Mouse (Mus musculus): ENCODE results near the gene Slc30a3. TPM values are rescaled to one million over a fixed set of nuclear protein-coding genes. Genes with fewer than 3 reads are reported as not detected.
A peak's percentile ranks its signal among the peaks of the same experiment; 100 is the strongest.

Gene Slc30a3
- under 1 TPM in 1 of 2 experiments, not detected in 1; 0.24 TPM for total RNA-seq (2021)

DNA sequence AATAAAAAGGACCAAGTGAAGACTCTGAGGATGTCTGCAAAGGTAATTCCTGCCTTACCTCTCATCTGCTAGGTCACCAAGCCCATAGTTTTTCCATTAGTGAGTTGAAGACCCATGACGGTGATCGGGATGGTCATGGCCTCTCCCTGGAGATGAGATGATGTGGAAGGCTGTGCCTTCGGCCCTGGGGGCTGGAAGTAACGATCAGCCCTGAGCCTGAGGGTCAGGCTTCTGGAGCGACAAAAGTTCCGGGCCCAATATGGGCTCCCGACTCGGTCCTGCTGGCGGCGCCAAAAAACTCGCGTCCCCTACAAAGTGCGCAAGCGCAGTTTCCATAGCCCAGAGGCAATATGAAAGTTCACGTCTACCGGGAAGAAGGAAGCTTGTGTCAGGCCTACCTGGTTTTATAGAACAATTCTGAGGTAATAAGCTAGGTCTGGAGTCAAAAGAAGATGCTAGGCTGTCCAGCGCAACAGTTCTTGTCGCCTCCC is at the start of gene Slc30a3:
Slc30a3 (minus strand) TSS at position 238 of the 491 bp plus-strand sequence.
- no peak for DNase-seq

GRCm38 (mm10) chr5:31154152-31154553 is 46.1 kb upstream of the Slc30a3 start, which contains the start of gene Mpv17:
Mpv17 (minus strand) TSS chr5:31154251.
- peak; percentile 82 for DNase-seq

DNA sequence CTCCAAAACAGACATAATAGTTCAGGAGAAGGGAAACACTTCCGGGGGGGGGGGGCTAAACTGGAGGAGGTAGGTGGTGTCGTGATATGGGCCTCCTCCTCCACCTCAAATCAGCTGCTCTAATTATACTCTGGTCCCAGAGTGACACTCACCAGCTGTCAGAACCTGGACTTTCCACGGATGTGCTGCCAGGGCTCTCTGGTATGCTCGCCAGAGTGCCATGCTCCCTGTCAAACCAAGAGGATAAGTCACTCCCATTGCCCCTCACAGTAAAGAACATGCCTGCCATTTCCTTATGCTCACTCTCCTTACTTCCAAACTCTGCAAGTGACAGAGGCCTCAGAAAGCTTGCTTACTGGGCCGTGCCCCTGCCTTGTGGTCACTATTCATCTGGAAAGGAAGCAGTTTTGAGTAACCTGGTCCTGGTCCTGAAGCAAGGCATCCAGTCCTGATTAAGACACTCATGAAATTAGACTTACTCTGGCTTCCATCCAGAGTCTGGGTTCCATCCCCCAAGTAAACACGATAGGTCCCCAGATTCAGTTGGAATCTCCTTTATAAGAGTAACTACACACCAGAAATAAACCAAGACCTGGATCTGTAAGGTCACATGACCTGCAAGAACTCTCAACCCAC is 45.6 kb upstream of the Slc30a3 start:
- peak; percentile 25 for DNase-seq

DNA sequence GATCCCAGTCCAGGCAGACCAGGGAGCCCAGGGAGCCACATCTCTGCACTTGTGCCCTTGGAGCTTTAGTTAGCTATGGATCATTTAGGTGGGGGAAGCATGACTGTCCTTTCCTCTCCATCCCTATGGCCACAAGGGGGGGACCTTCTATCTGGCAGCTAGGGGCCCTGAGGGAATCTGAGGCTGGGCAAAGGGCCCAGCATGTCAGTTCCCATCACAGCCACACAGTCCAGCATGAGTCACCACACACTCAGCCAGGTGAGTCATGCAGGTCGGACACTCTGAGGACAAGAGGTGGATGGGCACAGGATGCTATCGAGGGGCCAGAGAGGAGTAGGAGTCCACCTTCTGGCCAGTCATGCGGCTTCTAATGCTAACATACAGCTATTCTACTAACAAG is 43.7 kb upstream of the Slc30a3 start:
- peak; percentile 54 for DNase-seq

GRCm38 (mm10) chr5:31149781-31150180 is 41.7 kb upstream of the Slc30a3 start:
- peak; percentile 47 for DNase-seq

GRCm38 (mm10) chr5:31138968-31139425 is 31.0 kb upstream of the Slc30a3 start:
- peak; percentile 60 for DNase-seq

- peak; percentile 35 for DNase-seq
Measured at GRCm38 (mm10) chr5:31138241-31138967, 30.4 kb upstream of the Slc30a3 start, which contains the start of gene Ucn. Ucn (minus strand) TSS chr5:31138829.

- DNase-seq: no peak
Measured at GRCm38 (mm10) chr5:31137658-31138057, 29.6 kb upstream of the Slc30a3 start.

DNA sequence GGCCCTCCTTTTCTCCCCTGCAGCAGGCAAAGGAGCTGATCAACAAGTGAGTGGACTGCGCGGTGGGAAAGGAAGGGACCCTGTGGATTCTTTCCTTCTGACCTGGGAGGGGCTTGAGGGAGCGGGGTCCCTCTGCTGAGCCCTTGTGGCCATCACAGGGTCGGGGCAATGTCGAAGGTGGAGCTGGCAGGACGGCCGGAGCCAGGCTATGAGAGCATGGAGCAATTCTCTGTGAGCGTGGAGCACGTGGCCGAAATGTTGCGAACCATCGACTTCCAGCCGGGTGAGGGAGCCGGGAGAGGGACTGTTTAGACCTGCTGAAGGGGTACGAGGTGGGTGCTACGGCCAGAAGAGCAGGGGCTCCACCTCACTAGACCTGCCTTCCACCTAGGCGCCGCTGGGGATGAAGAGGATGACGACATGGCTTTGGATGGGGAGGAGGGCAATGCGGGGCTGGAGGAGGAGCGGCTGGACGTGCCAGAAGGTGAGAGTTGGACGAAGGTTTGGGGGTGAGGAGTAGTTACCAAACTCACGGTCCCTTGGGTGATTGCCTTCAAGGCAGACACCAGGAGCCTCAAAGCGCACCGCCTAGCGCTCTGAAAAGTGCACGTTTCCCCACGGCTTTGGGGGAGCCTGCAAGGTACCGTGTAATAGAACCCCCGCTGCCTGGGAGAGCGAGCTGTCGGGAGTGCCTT is 28.8 kb upstream of the Slc30a3 start:
- DNase-seq: no peak

DNA sequence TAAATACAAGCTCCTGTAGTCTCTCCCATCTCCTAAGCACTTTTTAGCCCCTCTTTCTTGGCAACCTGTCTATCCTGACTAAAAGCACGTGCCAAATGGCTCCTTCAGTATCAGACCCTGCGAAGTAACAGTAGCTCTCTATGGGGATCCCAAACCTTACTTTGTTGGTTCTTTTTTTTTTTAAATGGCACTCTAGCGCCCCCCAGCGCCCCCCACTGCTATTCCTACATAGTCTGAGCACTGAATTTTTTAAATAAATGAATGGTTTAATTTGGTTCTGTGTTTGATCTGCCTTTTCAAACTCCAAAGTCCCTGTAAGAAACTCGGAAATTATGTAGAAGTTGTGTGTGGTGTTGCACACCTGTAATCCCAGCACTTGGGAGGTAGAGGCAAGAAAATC is 18.0 kb upstream of the Slc30a3 start:
- no peak for DNase-seq

DNA sequence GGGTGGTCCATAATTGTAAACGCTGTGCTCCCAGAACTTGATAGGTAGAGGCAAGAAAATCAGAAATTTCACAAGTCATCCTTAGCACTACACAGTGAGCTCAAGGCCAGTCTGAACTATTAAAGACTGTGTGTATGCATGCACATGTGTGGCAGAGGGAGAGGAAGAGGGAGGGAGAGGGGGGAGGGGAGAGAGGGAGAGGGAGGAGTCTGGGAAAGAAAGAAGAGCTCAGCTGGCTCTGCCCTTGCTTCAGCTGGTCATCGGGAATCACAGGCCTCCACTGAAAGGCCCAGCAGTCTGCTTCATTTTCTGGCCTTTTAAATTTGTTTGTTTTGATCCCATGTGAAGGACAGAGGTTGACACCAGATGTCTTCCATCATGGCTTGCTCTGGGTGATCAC is 15.4 kb upstream of the Slc30a3 start:
- no peak for DNase-seq

- DNase-seq: no peak
Measured at GRCm38 (mm10) chr5:31121111-31121510, 13.1 kb upstream of the Slc30a3 start.

DNA sequence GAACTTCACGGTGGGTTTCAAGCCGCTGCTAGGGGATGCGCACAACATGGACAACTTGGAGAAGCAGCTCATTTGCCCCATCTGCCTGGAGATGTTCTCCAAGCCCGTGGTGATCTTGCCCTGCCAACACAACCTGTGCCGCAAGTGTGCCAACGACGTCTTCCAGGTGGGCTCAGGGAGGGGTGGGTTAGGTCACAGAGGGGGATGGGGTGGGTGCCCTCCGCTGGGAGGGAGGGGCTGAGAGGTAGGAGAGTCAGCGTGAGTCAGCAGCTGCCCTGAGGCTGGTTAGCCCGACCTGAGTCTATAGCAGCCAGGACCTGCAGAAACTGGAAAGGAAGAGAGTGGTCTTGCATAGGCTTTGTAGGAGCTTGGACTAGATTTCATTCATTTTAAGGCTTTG is 8.9 kb upstream of the Slc30a3 start:
- no peak for DNase-seq

DNA sequence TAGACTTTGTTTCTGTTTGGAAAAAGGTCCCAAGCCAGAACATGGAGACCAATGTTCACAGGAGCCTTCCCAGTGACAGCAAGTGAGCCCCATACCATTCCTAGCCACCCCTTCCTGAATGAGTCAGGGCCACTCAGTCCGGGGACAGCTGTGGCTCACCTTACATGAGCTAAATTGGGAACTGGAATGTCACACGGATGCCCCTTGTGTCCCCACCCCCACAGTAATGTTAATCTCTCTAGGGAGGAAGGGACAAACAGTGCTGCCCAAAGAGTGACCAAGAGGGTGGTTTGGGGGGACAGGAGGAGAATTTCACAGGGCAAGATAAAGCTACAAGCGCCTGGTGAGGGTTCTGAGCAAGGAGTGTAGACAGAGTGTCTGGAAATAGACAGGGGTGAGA is 8.3 kb upstream of the Slc30a3 start, which contains the start of gene Trim54:
Trim54 (plus strand) TSS at position 359 of the 400 bp plus-strand sequence.
- peak; percentile 43 for DNase-seq

DNA sequence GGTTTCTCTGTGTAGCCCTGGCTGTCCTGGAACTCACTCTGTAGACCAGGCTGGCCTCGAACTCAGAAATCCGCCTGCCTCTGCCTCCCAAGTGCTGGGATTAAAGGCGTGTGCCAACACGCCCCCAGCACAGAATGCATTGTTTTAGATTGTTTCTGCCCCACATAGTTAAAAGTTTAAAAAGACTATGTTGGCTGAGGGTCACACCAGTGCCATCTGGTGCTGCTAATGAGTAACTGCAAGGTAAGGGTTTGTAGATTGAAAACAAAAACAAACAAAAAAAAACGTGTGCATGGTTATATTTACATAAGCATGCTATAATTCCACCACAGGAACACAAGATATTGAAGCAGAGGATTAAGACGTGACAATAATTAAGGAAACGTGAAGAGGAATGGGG is 2.7 kb upstream of the Slc30a3 start:
- no peak for DNase-seq

GRCm38 (mm10) chr5:31105814-31106335 is 2.2 kb downstream of the Slc30a3 start, which contains the start of gene Dnajc5g:
Dnajc5g (plus strand) TSS chr5:31106285.
- DNase-seq: no peak

DNA sequence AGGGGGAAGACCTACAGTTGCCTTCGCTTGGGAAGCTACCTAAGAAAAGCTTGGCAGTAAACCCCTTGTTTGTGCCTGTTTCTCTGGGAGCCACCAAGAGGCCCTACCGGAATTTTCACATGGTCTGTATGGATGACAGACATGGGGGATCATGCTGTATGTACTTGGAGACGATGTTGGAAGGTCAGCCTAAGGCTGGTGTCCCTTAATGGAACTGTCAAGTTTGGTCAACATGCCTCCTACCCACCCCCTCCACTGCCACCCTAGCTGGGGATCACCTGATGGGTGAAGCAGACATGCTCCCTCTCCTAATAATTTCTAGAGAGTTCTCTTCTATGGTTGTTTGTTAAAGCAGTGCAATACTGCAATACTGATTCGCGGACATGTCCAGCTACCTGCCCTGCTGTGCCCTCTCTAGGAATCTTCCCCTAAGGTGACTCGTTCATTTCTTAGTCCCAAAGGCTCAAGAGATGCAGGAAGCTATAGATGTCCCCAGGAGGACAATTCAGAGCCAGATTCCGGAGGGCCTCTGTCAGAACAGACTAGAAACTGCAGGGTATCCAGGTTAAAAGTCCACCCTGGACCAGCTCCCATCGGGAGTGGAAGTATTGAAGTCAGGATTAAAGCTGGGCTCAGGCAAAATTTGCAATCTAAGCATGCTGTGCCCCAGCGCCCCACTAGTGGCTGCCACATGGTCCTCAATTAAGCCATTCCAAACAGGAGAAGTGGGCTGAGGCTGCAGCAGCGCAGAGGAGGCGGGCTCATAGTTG is 12.1 kb downstream of the Slc30a3 start:
- DNase-seq: no peak

DNA sequence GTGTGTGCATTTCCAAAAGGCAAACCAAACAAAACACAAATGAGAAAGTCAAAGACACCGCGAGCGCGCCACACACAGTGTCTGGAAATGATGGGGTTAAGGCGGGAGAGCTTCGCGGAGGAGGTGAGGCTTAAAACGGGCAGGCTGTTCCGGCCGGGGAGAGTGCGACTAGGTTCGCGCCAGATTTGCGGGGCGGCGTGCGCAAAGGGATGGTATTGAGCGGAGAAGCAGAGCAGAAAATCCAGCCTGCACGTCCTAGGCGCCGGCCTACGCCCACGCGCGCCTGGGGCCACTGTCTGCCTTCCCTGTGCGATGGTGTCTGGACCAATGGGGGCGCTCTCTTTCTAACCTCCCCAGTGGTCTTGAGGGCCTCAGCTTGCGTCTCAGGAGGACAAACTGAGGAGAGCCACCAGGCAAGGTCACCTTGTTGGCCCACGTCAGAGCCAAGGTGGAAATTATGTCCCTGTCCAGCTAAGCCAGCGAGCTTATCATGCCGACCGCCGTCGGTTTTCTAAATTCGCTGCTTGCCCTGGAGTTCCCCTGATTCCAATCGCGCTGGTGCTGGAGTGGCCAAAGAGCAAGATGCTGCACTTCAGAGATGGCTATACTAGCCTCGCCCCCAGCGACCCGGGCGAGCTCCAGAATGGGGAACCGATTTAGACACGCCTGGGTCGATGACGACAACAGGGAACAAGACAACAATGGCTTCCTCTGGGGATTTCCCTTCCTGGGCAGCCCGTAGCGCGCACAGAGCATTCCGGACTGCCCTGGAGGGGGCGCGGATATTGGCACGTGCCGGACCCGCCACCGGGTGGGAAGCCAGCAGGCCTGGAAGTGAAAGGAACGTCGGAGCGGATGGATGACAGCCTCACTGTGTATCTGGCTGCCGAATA is 13.0 kb downstream of the Slc30a3 start:
- DNase-seq: peak; percentile 78

GRCm38 (mm10) chr5:31094100-31094798 is 13.8 kb downstream of the Slc30a3 start:
- no peak for DNase-seq

Data from heart, postnatal 4 days (tissue).